Mouse (Mus musculus): ENCODE data around the gene Eaf1. TPM values are rescaled to one million over a fixed set of nuclear protein-coding genes. Genes with fewer than 3 reads are reported as not detected.

The Eaf1 gene
- 8.0 TPM for polyA plus RNA-seq (2015; fragmentation: Illumina TruSeq; extraction: RNeasy Lipid Tissue Mini Kit (QIAGEN cat#74804); ENCODE audit: insufficient read depth, low read depth, low replicate concordance)

DNA sequence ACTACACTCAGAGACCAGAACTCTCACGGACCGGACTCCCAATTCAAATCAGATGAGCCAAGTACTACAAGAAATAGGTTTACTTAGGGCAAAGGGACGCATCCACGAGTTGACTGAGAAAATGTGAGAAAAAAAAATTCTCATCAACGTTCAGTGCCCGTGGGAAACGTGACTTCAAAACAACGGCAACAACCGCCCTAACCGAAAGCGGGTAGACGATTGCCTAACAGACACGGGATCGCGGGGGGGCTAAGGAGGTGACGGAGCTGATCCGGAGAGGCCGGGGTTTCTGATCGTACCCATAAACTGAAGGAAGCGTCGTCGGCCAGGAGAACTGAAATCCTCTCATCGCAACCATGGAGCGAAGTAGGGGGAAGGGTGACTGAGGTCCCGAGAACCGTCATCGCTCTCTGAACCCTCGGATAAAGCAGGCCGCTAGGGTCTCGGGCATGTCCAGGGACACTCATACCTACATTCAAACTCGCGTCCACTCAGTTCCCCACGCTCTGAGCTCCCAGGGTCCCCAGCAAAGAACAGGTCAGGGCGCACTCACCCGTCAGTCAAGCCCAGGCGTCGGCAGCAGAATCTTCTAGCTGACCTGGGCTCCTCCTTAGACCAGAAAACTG is at the start of gene Eaf1:
Gene Eaf1, plus strand, starts transcription at position 51 of the 626 bp plus-strand sequence.

DNA sequence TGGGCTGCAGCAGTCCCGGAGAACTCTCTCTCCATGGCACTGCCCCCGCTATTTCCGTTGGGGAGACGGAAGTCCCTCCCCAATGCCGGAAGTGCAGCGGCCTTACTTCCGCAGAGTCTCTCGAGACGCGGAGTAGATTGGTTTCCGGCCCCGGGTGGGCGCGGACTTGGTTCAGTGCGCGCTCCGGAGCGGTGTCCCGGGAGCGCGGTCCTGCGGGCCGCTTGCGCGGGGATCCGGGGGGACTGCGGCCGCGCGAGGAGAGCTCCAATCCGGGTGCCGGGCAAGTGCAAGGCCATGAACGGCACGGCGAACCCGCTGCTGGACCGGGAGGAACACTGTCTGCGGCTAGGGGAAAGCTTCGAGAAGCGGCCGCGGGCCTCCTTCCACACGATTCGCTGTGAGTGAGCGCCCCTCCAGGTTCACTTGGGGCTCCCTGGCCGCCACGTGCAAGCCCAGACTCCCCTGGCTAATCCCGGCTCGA is 816 bp downstream of the Eaf1 start, which contains the start of gene Mettl6:
Gene Mettl6, minus strand, starts transcription at position 66 of the 481 bp plus-strand sequence.

Other genes starting within 250 kb of the Eaf1 start
- 5.2 TPM for gene Phf7, start 243.1 kb upstream of the Eaf1 start, polyA plus RNA-seq (2015; fragmentation: Illumina TruSeq; extraction: RNeasy Lipid Tissue Mini Kit (QIAGEN cat#74804); ENCODE audit: insufficient read depth, low read depth, low replicate concordance)
- 9.0 TPM for gene Bap1, start 242.9 kb upstream of the Eaf1 start, polyA plus RNA-seq (2015; fragmentation: Illumina TruSeq; extraction: RNeasy Lipid Tissue Mini Kit (QIAGEN cat#74804); ENCODE audit: insufficient read depth, low read depth, low replicate concordance)
- gene Dnah1, start 170.5 kb upstream of the Eaf1 start, polyA plus RNA-seq (2015; fragmentation: Illumina TruSeq; extraction: RNeasy Lipid Tissue Mini Kit (QIAGEN cat#74804); ENCODE audit: insufficient read depth, low read depth, low replicate concordance): 0.37 TPM
- gene Capn7, start 157.8 kb upstream of the Eaf1 start, polyA plus RNA-seq (2015; fragmentation: Illumina TruSeq; extraction: RNeasy Lipid Tissue Mini Kit (QIAGEN cat#74804); ENCODE audit: insufficient read depth, low read depth, low replicate concordance): 11.4 TPM
- 11.0 TPM for gene Sh3bp5, start 58.3 kb upstream of the Eaf1 start, polyA plus RNA-seq (2015; fragmentation: Illumina TruSeq; extraction: RNeasy Lipid Tissue Mini Kit (QIAGEN cat#74804); ENCODE audit: insufficient read depth, low read depth, low replicate concordance)
- 5.1 TPM for gene Mettl6, start 641 bp downstream of the Eaf1 start, polyA plus RNA-seq (2015; fragmentation: Illumina TruSeq; extraction: RNeasy Lipid Tissue Mini Kit (QIAGEN cat#74804); ENCODE audit: insufficient read depth, low read depth, low replicate concordance)
- 0.28 TPM for gene Colq, start 96.9 kb downstream of the Eaf1 start, polyA plus RNA-seq (2015; fragmentation: Illumina TruSeq; extraction: RNeasy Lipid Tissue Mini Kit (QIAGEN cat#74804); ENCODE audit: insufficient read depth, low read depth, low replicate concordance)
- not detected for gene Gm49387, start 146.5 kb downstream of the Eaf1 start, polyA plus RNA-seq (2015; fragmentation: Illumina TruSeq; extraction: RNeasy Lipid Tissue Mini Kit (QIAGEN cat#74804); ENCODE audit: insufficient read depth, low read depth, low replicate concordance)
- gene Btd, start 146.6 kb downstream of the Eaf1 start, polyA plus RNA-seq (2015; fragmentation: Illumina TruSeq; extraction: RNeasy Lipid Tissue Mini Kit (QIAGEN cat#74804); ENCODE audit: insufficient read depth, low read depth, low replicate concordance): 5.7 TPM
- gene Hacl1, start 146.9 kb downstream of the Eaf1 start, polyA plus RNA-seq (2015; fragmentation: Illumina TruSeq; extraction: RNeasy Lipid Tissue Mini Kit (QIAGEN cat#74804); ENCODE audit: insufficient read depth, low read depth, low replicate concordance): 2.8 TPM

Data from pancreas, adult 10 weeks (tissue).